Mouse (Mus musculus) liver, adult 2 months (tissue): ENCODE measurements around the gene Dock2. TPM values are rescaled to one million over a fixed set of nuclear protein-coding genes. Genes with fewer than 3 reads are reported as not detected.

ENCODE experiments used
- DNase-seq: peaks from one replicate; pipeline ENCODE4 v3.0.0-alpha.2; 2011; ENCODE audit warnings: low read depth, low spot score; ENCODE audit errors: extremely low read depth
- H3K27ac ChIP-seq: fragments of 200-500 bp; replicated peaks from 2 replicates; pipeline ENCODE4 v1.5.1; 2012; ENCODE audit warnings: low read depth, mild to moderate bottlenecking, control low read depth, inconsistent platforms, low read length; ENCODE audit not compliant: insufficient read depth
- H3K27me3 ChIP-seq: fragments of 200-500 bp; 2 replicates; pipeline ENCODE4 v1.6.1; 2012; ENCODE audit warnings: mild to moderate bottlenecking, moderate library complexity, low read length, inconsistent platforms; ENCODE audit not compliant: control insufficient read depth, insufficient read depth
- H3K36me3 ChIP-seq: fragments of 200-500 bp; 2 replicates; pipeline ENCODE4 v1.6.1; 2012; ENCODE audit warnings: low read length, inconsistent platforms; ENCODE audit not compliant: control insufficient read depth, insufficient read depth
- H3K4me1 ChIP-seq: fragments of 200-500 bp; 2 replicates; pipeline ENCODE4 v1.6.1; 2011; ENCODE audit warnings: low read length; ENCODE audit not compliant: control insufficient read depth, insufficient read depth
- H3K4me3 ChIP-seq: fragments of 200-500 bp; 2 replicates; pipeline ENCODE4 v1.5.1; 2011; ENCODE audit warnings: low read depth, mild to moderate bottlenecking, control low read depth, low read length, moderate library complexity; ENCODE audit not compliant: insufficient read depth
- H3K79me2 ChIP-seq: fragments of 200-500 bp; 2 replicates; pipeline ENCODE4 v1.6.1; 2012; ENCODE audit warnings: inconsistent platforms, mild to moderate bottlenecking, low read length, moderate library complexity; ENCODE audit not compliant: control insufficient read depth, insufficient read depth
- H3K9ac ChIP-seq: fragments of 200-500 bp; 2 replicates; pipeline ENCODE4 v1.6.1; 2012; ENCODE audit warnings: low read depth, mild to moderate bottlenecking, control low read depth, inconsistent platforms, low read length
- CTCF ChIP-seq: fragments of 200-500 bp; IDR thresholded peaks from 2 replicates; pipeline ENCODE4 v1.5.1; 2011; ENCODE audit warnings: low read depth, low read length, control low read depth
- POLR2A ChIP-seq: fragments of 200-500 bp; IDR thresholded peaks from 2 replicates; pipeline ENCODE4 v1.6.1; 2011; ENCODE audit warnings: low read length, control low read depth; ENCODE audit not compliant: insufficient read depth; ENCODE audit errors: extremely low read depth
- WGBS: fragments of 180-500 bp; shearing (Covaris S2); methylation state at CpG from one replicate; pipeline ENCODE4 v1.1.7; 2018; 5-methylcytosine and 5-hydroxymethylcytosine counted together
- polyA plus RNA-seq: library from polyadenylated mRNA; depleted of rRNA; stranded (reverse); fragments of >200 nt; gene quantifications from 2 replicates; pipeline ENCODE4 v1.2.3, GENCODE M21; 2012
- total RNA-seq: library from RNA; depleted of rRNA; stranded (reverse); fragments of >200 nt; gene quantifications from 2 replicates; pipeline ENCODE4 v1.2.3, GENCODE M21; 2014

Dock2 gene
- total and polyA plus RNA-seq, 2 experiments, result 0.95 to 4.0 TPM

GRCm38 (mm10) chr11:34383501-34383900 is 400.2 kb downstream of the Dock2 start:
- Histone ChIP-seq H3K27me3 (no peaks in the 10 kb centered on the region), H3K27ac (no peak overlapping the region), H3K36me3 (no peaks in the 10 kb centered on the region), H3K4me3 (no peak overlapping the region), H3K9ac (no peak overlapping the region), H3K4me1 (no peaks in the 10 kb centered on the region), H3K79me2 (no peaks in the 10 kb centered on the region)
- DNase-seq, result no peak
- 83% methylated on average over 3 of the region's 3 CpGs for WGBS
- TF ChIP-seq CTCF (no peak), POLR2A (no peak)

GRCm38 (mm10) chr11:34377649-34378048 is 406.0 kb downstream of the Dock2 start:
- H3K4me1 ChIP-seq, result no peaks in the 10 kb centered on the region
- H3K9ac ChIP-seq, result no peak overlapping the region
- H3K27me3 ChIP-seq, result no peaks in the 10 kb centered on the region
- H3K4me3 ChIP-seq, result no peak overlapping the region
- H3K36me3 ChIP-seq, result no peaks in the 10 kb centered on the region
- no peak for TF ChIP-seq CTCF
- H3K79me2 ChIP-seq, result no peaks in the 10 kb centered on the region
- DNase-seq, result no peak
- no peak overlapping the region for H3K27ac ChIP-seq
- 77% methylated on average over 6 of the region's 6 CpGs for WGBS

- H3K9ac ChIP-seq, result no peak overlapping the region
- H3K4me3 ChIP-seq, result no peak overlapping the region
- no peaks in the 10 kb centered on the region for H3K4me1 ChIP-seq
- DNase-seq, result no peak
- 45% methylated on average over 1 of the region's 1 CpGs for WGBS
- H3K27me3 ChIP-seq, result no peaks in the 10 kb centered on the region
- H3K27ac ChIP-seq, result no peak overlapping the region
- no peaks in the 10 kb centered on the region for H3K79me2 ChIP-seq
- no peaks in the 10 kb centered on the region for H3K36me3 ChIP-seq
- TF ChIP-seq CTCF (no peak), POLR2A (no peak)
Measured at GRCm38 (mm10) chr11:34375557-34375956, 408.1 kb downstream of the Dock2 start.

- H3K79me2 ChIP-seq, result no peaks in the 10 kb centered on the region
- no peak for DNase-seq
- H3K27ac ChIP-seq, result no peak overlapping the region
- no peak overlapping the region for H3K9ac ChIP-seq
- TF ChIP-seq CTCF (no peak), POLR2A (no peak)
- H3K4me1 ChIP-seq, result no peaks in the 10 kb centered on the region
- no peaks in the 10 kb centered on the region for H3K27me3 ChIP-seq
- H3K4me3 ChIP-seq, result no peak overlapping the region
- WGBS, result 79% methylated on average over 4 of the region's 4 CpGs
- no peaks in the 10 kb centered on the region for H3K36me3 ChIP-seq
Measured at GRCm38 (mm10) chr11:34372224-34372623, 411.5 kb downstream of the Dock2 start.

GRCm38 (mm10) chr11:34356109-34356508 is 427.6 kb downstream of the Dock2 start:
- TF ChIP-seq POLR2A (no peak), CTCF (no peak)
- H3K9ac ChIP-seq, result no peak overlapping the region
- WGBS, result 60% methylated on average over 2 of the region's 2 CpGs
- H3K27ac ChIP-seq, result no peak overlapping the region
- H3K4me1 ChIP-seq, result no peaks in the 10 kb centered on the region
- DNase-seq, result no peak
- H3K27me3 ChIP-seq, result no peaks in the 10 kb centered on the region
- no peaks in the 10 kb centered on the region for H3K36me3 ChIP-seq
- no peaks in the 10 kb centered on the region for H3K79me2 ChIP-seq
- no peak overlapping the region for H3K4me3 ChIP-seq

- DNase-seq, result no peak
- no peaks in the 10 kb centered on the region for H3K79me2 ChIP-seq
- no peaks in the 10 kb centered on the region for H3K36me3 ChIP-seq
- no peak overlapping the region for H3K4me3 ChIP-seq
- H3K27me3 ChIP-seq, result no peaks in the 10 kb centered on the region
- 66% methylated on average over 12 of the region's 12 CpGs for whole genome bisulfite sequencing
- no peaks in the 10 kb centered on the region for H3K4me1 ChIP-seq
- H3K27ac ChIP-seq, result no peak overlapping the region
- TF ChIP-seq CTCF, result no peak
- no peak for TF ChIP-seq POLR2A
- H3K9ac ChIP-seq, result no peak overlapping the region
Measured at GRCm38 (mm10) chr11:34355406-34355805, 428.3 kb downstream of the Dock2 start.
